Mouse (Mus musculus) midbrain, embryonic 12.5 days (tissue): ENCODE results near the gene Gm6337. TPM values are rescaled to one million over a fixed set of nuclear protein-coding genes. Genes with fewer than 3 reads are reported as not detected.
A peak's percentile ranks its signal among the peaks of the same experiment; 100 is the strongest.
"Not testable (repeated sequence)": the region's sequence is repeated elsewhere in the genome, so short reads cannot be mapped to it uniquely, and the experiment has no call there.

Experiments
- ATAC-seq: fragments of 200-750 bp; cut with Nextera tagmentation; 2 replicates; pipeline ENCODE4 v1.8.0; 2017; ENCODE audit warnings: low read depth, moderate TSS enrichment, moderate library complexity; ENCODE audit not compliant: low FRiP score
- H3K27ac ChIP-seq: fragments of 300-500 bp; sonication (generic); replicated peaks from 2 replicates; pipeline ENCODE4 v1.5.1; 2016; ENCODE audit warnings: mild to moderate bottlenecking
- H3K27me3 ChIP-seq: fragments of 300-500 bp; sonication (generic); 2 replicates; pipeline ENCODE4 v1.6.1; 2016; ENCODE audit warnings: mild to moderate bottlenecking
- H3K36me3 ChIP-seq: fragments of 300-500 bp; sonication (generic); 2 replicates; pipeline ENCODE4 v1.6.1; 2016
- H3K4me1 ChIP-seq: fragments of 300-500 bp; sonication (generic); 2 replicates; pipeline ENCODE4 v1.6.1; 2016
- H3K4me2 ChIP-seq: fragments of 300-500 bp; sonication (generic); replicated peaks from 2 replicates; pipeline ENCODE4 v1.6.1; 2016; ENCODE audit warnings: mild to moderate bottlenecking, moderate library complexity
- H3K4me3 ChIP-seq: fragments of 300-500 bp; sonication (generic); 2 replicates; pipeline ENCODE4 v1.5.1; 2016; ENCODE audit warnings: mild to moderate bottlenecking
- H3K9ac ChIP-seq: fragments of 300-500 bp; sonication (generic); replicated peaks from 2 replicates; pipeline ENCODE4 v1.6.1; 2016; ENCODE audit warnings: mild to moderate bottlenecking, moderate library complexity
- H3K9me3 ChIP-seq: fragments of 300-500 bp; sonication (generic); 2 replicates; pipeline ENCODE4 v1.6.1; 2016; ENCODE audit warnings: mild to moderate bottlenecking
- whole genome bisulfite sequencing: fragments of 180-500 bp; shearing (Covaris S2); methylation state at CpG from one replicate; pipeline ENCODE4 v1.1.7; 2016; 5-methylcytosine and 5-hydroxymethylcytosine counted together
- polyA plus RNA-seq: library from polyadenylated mRNA; unstranded; fragments of >200 nt; fragmentation: Nextera tagmentation; extraction: Ambion mirVana; gene quantifications from 2 replicates; pipeline ENCODE4 v1.2.1, GENCODE M21; 2016

The Gm6337 gene
- not detected in 2 replicates for polyA plus RNA-seq

DNA sequence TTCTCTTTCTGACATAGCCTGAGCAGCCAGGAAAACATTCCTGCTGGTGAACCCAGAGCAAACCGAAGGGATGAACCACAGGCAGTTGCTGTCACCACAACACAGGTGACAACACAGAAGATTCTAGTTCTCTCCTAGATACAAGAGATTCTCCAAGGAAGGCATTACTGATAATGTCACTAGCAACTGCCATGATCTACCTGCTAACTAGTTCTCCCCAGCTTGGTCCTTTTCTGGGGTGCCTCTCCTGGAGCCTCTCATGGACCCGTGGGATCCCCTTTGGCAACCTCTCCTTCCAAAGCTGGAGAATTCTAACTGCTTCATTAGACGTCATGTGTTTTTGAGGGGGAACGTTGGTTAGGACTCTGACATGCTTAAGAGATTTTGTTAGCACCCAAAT, at the start of gene Gm6337:
Gene Gm6337, minus strand, starts transcription at position 101 of the 400 bp plus-strand sequence.
- not testable (repeated sequence) for H3K4me1 ChIP-seq, H3K9me3 ChIP-seq, H3K36me3 ChIP-seq, ATAC-seq, H3K4me3 ChIP-seq, H3K27me3 ChIP-seq, H3K9ac ChIP-seq, H3K27ac ChIP-seq, H3K4me2 ChIP-seq
- WGBS: 95% methylated on average over 4 of the region's 4 CpGs

DNA sequence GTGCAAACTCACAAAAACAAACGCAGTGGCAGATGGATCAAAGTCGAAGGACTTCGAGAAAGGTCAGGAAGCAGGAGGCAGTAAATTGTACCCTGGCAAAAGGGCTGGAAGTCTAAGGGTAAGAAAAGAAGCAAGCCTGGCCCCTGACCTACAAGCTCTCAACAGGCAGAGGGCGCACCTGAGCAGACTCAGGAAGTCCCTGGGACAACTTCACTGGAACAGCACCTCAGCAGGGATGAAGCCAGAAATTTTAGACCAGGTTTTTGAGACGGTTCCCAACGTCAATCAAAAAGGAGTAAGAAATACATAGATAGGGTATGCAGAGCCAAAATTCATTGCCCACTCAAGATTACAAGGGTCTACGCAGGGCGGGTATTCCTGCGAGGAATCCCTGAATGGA, 49.4 kb upstream of the Gm6337 start:
- H3K9ac ChIP-seq, H3K4me1 ChIP-seq, H3K27ac ChIP-seq, ATAC-seq, H3K36me3 ChIP-seq, H3K9me3 ChIP-seq, H3K27me3 ChIP-seq: not testable (repeated sequence)
- 9% methylated on average over 8 of the region's 9 CpGs for WGBS
- H3K4me2 ChIP-seq: peak overlapping the region; percentile 49
- peak overlapping the region; percentile 40 for H3K4me3 ChIP-seq

DNA sequence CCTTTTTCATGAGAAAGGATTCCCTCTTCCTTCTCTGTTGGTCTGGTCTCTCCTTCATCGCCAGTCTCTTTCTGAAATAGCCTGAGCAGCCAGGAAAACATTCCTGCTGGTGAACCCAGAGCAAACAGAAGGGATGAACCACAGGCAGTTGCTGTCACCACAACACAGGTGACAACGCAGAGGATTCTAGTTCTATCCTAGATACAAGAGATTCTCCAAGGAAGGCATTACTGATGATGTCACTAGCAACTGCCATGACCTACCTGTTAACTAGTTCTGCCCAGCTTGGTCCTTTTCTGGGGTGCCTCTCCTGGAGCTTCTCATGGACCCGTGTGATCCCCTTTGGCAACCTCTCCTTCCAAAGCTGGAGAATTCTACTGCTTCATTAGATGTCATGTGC, 35.8 kb upstream of the Gm6337 start, which contains the start of gene Gm8206:
Gene Gm8206, minus strand, starts transcription at position 101 of the 400 bp plus-strand sequence.
- H3K9ac ChIP-seq, H3K9me3 ChIP-seq, H3K4me3 ChIP-seq, H3K36me3 ChIP-seq, H3K4me1 ChIP-seq, H3K4me2 ChIP-seq, H3K27ac ChIP-seq, ATAC-seq, H3K27me3 ChIP-seq: not testable (repeated sequence)
- 90% methylated on average over 2 of the region's 3 CpGs for WGBS

Other genes starting within 250 kb of the Gm6337 start
- gene Gm3424, start 227.9 kb downstream of the Gm6337 start, polyA plus RNA-seq: not detected in 2 replicates
- 0.09 and 0.26 TPM in 2 replicates for gene Gm8237, start 177.9 kb downstream of the Gm6337 start, polyA plus RNA-seq
- 0.69 and 1.0 TPM in 2 replicates for gene Gm3248, start 96.5 kb downstream of the Gm6337 start, polyA plus RNA-seq
- not detected in 2 replicates for gene Gm3453, start 79.1 kb downstream of the Gm6337 start, polyA plus RNA-seq
- 0.68 and 0.75 TPM in 2 replicates for gene Gm8206, start 35.7 kb upstream of the Gm6337 start, polyA plus RNA-seq
- 2.4 and 2.5 TPM in 2 replicates for gene Gm3468, start 50.4 kb upstream of the Gm6337 start, polyA plus RNA-seq
- not detected in 2 replicates for gene Gm3476, start 67.5 kb upstream of the Gm6337 start, polyA plus RNA-seq
- not detected in 2 replicates for gene Gm21560, start 161.0 kb upstream of the Gm6337 start, polyA plus RNA-seq
- gene Gm3411, start 229.0 kb upstream of the Gm6337 start, polyA plus RNA-seq: 1.4 and 2.7 TPM in 2 replicates
- not detected in 2 replicates for gene Gm21103, start 246.6 kb upstream of the Gm6337 start, polyA plus RNA-seq